Mouse (Mus musculus) hindbrain, embryonic 16.5 days (tissue): ENCODE data around the gene Bco1. TPM values are rescaled to one million over a fixed set of nuclear protein-coding genes. Genes with fewer than 3 reads are reported as not detected.

ENCODE experiments used
- ATAC-seq: fragments of 200-750 bp; cut with Nextera tagmentation; 2 replicates; pipeline ENCODE4 v1.8.0; 2017; ENCODE audit warnings: moderate TSS enrichment, moderate library complexity
- H3K27ac ChIP-seq: fragments of 300-500 bp; sonication (generic); 2 replicates; pipeline ENCODE4 v1.5.1; 2014; ENCODE audit warnings: low read depth, mild to moderate bottlenecking, control low read depth, low read length, moderate library complexity
- H3K27me3 ChIP-seq: fragments of 300-500 bp; sonication (generic); replicated peaks from 2 replicates; pipeline ENCODE4 v1.6.1; 2014; ENCODE audit warnings: low read length; ENCODE audit not compliant: control insufficient read depth, insufficient read depth
- H3K36me3 ChIP-seq: fragments of 300-500 bp; sonication (generic); 2 replicates; pipeline ENCODE4 v1.6.1; 2014; ENCODE audit warnings: mild to moderate bottlenecking, low read length, moderate library complexity, mixed read lengths; ENCODE audit not compliant: control insufficient read depth, insufficient read depth
- H3K4me1 ChIP-seq: fragments of 300-500 bp; sonication (generic); 2 replicates; pipeline ENCODE4 v1.6.1; 2014; ENCODE audit warnings: low read depth, low read length; ENCODE audit not compliant: control insufficient read depth, insufficient read depth
- H3K4me2 ChIP-seq: fragments of 300-500 bp; sonication (generic); 2 replicates; pipeline ENCODE4 v1.6.1; 2014; ENCODE audit warnings: mild to moderate bottlenecking, low read length, control low read depth, moderate library complexity
- H3K4me3 ChIP-seq: fragments of 300-500 bp; sonication (generic); 2 replicates; pipeline ENCODE4 v1.5.1; 2014; ENCODE audit warnings: mild to moderate bottlenecking, low read length, control low read depth, moderate library complexity
- H3K9ac ChIP-seq: fragments of 300-500 bp; sonication (generic); 2 replicates; pipeline ENCODE4 v1.6.1; 2014; ENCODE audit warnings: low read depth, mild to moderate bottlenecking, control low read depth, low read length, moderate library complexity
- H3K9me3 ChIP-seq: fragments of 300-500 bp; sonication (generic); 2 replicates; pipeline ENCODE4 v1.6.1; 2014; ENCODE audit warnings: mild to moderate bottlenecking, low read length, moderate library complexity; ENCODE audit not compliant: control insufficient read depth
- WGBS: fragments of 180-500 bp; shearing (Covaris S2); extraction: QIAGEN DNeasy Blood & Tissue Kit; methylation state at CpG from one replicate; pipeline ENCODE4 v1.1.7; 2014; 5-methylcytosine and 5-hydroxymethylcytosine counted together
- polyA plus RNA-seq: library from polyadenylated mRNA; unstranded; fragments of >200 nt; fragmentation: Nextera tagmentation; extraction: Ambion mirVana; gene quantifications from 2 replicates; pipeline ENCODE4 v1.2.1, GENCODE M21; 2015

Bco1 gene
- polyA plus RNA-seq, 1 experiment from 2014 or later: 0.41 TPM

GRCm38 (mm10) chr8:117125854-117126253, 30.2 kb downstream of the Bco1 start:
- H3K36me3 ChIP-seq: no peaks in the 10 kb centered on the region
- 97% methylated on average over 3 of the region's 3 CpGs for WGBS
- no peak overlapping the region for H3K4me2 ChIP-seq
- no peak overlapping the region for H3K4me3 ChIP-seq
- no peak overlapping the region for H3K9ac ChIP-seq
- H3K27ac ChIP-seq: no peak overlapping the region
- H3K27me3 ChIP-seq: no peaks in the 10 kb centered on the region
- no peaks in the 10 kb centered on the region for H3K4me1 ChIP-seq
- no peak for ATAC-seq
- no peaks in the 10 kb centered on the region for H3K9me3 ChIP-seq

- Histone ChIP-seq H3K4me3 (no peak overlapping the region), H3K27me3 (no peaks in the 10 kb centered on the region), H3K9ac (no peak overlapping the region), H3K27ac (no peak overlapping the region), H3K4me2 (no peak overlapping the region), H3K4me1 (no peaks in the 10 kb centered on the region), H3K36me3 (no peaks in the 10 kb centered on the region), H3K9me3 (no peaks in the 10 kb centered on the region)
- WGBS: 95% methylated on average over 3 of the region's 3 CpGs
- no peak for ATAC-seq
Measured at GRCm38 (mm10) chr8:117126411-117126810, 30.8 kb downstream of the Bco1 start.

GRCm38 (mm10) chr8:117127063-117127462, 31.4 kb downstream of the Bco1 start:
- Histone ChIP-seq H3K9ac (no peak overlapping the region), H3K36me3 (no peaks in the 10 kb centered on the region), H3K27ac (no peak overlapping the region), H3K4me2 (no peak overlapping the region), H3K27me3 (no peaks in the 10 kb centered on the region), H3K9me3 (no peaks in the 10 kb centered on the region), H3K4me1 (no peaks in the 10 kb centered on the region), H3K4me3 (no peak overlapping the region)
- 88% methylated on average over 8 of the region's 8 CpGs for WGBS
- ATAC-seq: no peak

GRCm38 (mm10) chr8:117133702-117134101, 38.0 kb downstream of the Bco1 start:
- H3K9ac ChIP-seq: no peak overlapping the region
- no peaks in the 10 kb centered on the region for H3K27me3 ChIP-seq
- ATAC-seq: no peak
- H3K27ac ChIP-seq: no peak overlapping the region
- WGBS: 94% methylated on average over 3 of the region's 3 CpGs
- no peaks in the 10 kb centered on the region for H3K9me3 ChIP-seq
- H3K4me3 ChIP-seq: no peak overlapping the region
- H3K4me2 ChIP-seq: no peak overlapping the region
- H3K36me3 ChIP-seq: no peaks in the 10 kb centered on the region
- H3K4me1 ChIP-seq: no peaks in the 10 kb centered on the region

- no peaks in the 10 kb centered on the region for H3K36me3 ChIP-seq
- H3K9me3 ChIP-seq: no peaks in the 10 kb centered on the region; the same call in 1 of the 2 replicates
- no peak overlapping the region for H3K27ac ChIP-seq
- no peaks in the 10 kb centered on the region for H3K27me3 ChIP-seq
- no peak overlapping the region for H3K9ac ChIP-seq
- no peak for ATAC-seq
- no peak overlapping the region for H3K4me2 ChIP-seq
- no peaks in the 10 kb centered on the region for H3K4me1 ChIP-seq
- H3K4me3 ChIP-seq: no peak overlapping the region
- WGBS: 23% methylated on average over 4 of the region's 4 CpGs
Measured at GRCm38 (mm10) chr8:117136351-117136750, 40.7 kb downstream of the Bco1 start.

GRCm38 (mm10) chr8:117136763-117137162, 41.1 kb downstream of the Bco1 start:
- Histone ChIP-seq H3K27me3 (no peaks in the 10 kb centered on the region), H3K4me1 (no peaks in the 10 kb centered on the region), H3K9ac (no peak overlapping the region), H3K27ac (no peak overlapping the region), H3K9me3 (no peaks in the 10 kb centered on the region; the same call in 1 of the 2 replicates), H3K36me3 (no peaks in the 10 kb centered on the region), H3K4me3 (no peak overlapping the region), H3K4me2 (no peak overlapping the region)
- ATAC-seq: no peak
- WGBS: 56% methylated on average over 2 of the region's 2 CpGs

GRCm38 (mm10) chr8:117137357-117137756, 41.7 kb downstream of the Bco1 start:
- Histone ChIP-seq H3K9ac (no peak overlapping the region), H3K9me3 (no peaks in the 10 kb centered on the region; the same call in 1 of the 2 replicates), H3K27me3 (no peaks in the 10 kb centered on the region), H3K4me2 (no peak overlapping the region), H3K27ac (no peak overlapping the region), H3K4me3 (no peak overlapping the region), H3K4me1 (no peaks in the 10 kb centered on the region), H3K36me3 (no peaks in the 10 kb centered on the region)
- WGBS: 66% methylated on average over 11 of the region's 11 CpGs
- no peak for ATAC-seq

GRCm38 (mm10) chr8:117148520-117148919, 52.9 kb downstream of the Bco1 start:
- no peaks in the 10 kb centered on the region for H3K9me3 ChIP-seq
- no peak overlapping the region for H3K4me3 ChIP-seq
- ATAC-seq: no peak
- H3K36me3 ChIP-seq: no peaks in the 10 kb centered on the region
- no peak overlapping the region for H3K4me2 ChIP-seq
- 92% methylated on average over 6 of the region's 6 CpGs for WGBS
- H3K27me3 ChIP-seq: no peaks in the 10 kb centered on the region
- no peak overlapping the region for H3K27ac ChIP-seq
- H3K4me1 ChIP-seq: no peaks in the 10 kb centered on the region
- no peak overlapping the region for H3K9ac ChIP-seq

GRCm38 (mm10) chr8:117156149-117156548, 60.5 kb downstream of the Bco1 start:
- Histone ChIP-seq H3K36me3 (no peaks in the 10 kb centered on the region), H3K4me2 (no peak overlapping the region), H3K9ac (no peak overlapping the region), H3K4me3 (no peak overlapping the region), H3K9me3 (no peaks in the 10 kb centered on the region), H3K27ac (no peak overlapping the region), H3K27me3 (no peaks in the 10 kb centered on the region), H3K4me1 (peaks cover 29% of the 10 kb centered on the region)
- ATAC-seq: no peak
- 92% methylated on average over 4 of the region's 4 CpGs for WGBS
